Mouse (Mus musculus) layer of hippocampus, adult 11-12 months (tissue): Measurements from ENCODE around the gene Gm49384.

ENCODE experiments used
- DNase-seq: peaks from one replicate; pipeline ENCODE4 v3.0.0; 2022; ENCODE audit warnings: low spot score

The Gm49384 gene

GRCm38 (mm10) chr12:69207396-69207795 is 3.3 kb upstream of the Gm49384 start:
- no peak for DNase-seq

GRCm38 (mm10) chr12:69198985-69199384 is 5.1 kb downstream of the Gm49384 start:
- DNase-seq, result no peak

GRCm38 (mm10) chr12:69198164-69198535 is 5.9 kb downstream of the Gm49384 start, which contains the start of gene Dnaaf2:
TSS of gene Dnaaf2 (minus strand) at chr12:69198429.
- peak; percentile 64 for DNase-seq

DNA sequence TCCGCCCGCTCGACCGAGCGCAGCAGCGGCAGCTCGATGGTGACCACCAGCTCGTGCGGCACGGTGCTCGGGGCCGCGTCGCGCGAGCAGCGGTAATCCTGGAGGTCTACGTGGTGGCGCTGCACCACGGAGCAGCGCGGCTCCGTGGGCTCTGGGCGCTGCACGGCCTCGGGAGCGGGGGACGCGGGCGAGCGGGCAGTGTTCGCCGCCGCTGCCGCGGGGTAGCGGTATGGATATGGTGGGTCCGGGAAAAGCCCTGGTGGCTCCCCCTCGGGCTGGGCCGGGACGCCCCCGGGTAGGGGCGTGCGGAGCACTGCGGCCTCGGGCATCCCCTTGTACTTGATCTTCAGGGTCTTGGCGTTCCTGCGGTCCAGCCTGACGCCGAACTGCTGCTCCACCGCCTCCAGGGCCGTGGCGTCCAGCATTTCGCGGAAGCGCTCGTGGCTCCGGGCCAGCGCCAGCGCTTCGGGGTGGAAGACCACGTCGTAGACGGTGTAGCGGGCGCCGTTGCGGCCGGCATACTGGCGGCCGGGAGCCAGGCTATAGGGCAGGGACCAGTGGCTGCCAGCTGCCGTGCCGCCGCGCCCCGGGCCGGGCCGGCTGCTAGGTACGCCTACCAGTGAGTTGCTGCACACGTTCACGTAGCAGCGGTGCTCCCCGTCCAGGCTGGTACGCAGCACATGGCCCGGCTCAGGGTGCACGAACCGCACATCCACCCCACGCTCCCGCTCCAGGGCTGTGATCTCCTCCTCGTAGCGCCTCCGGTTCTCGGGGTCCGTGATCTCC is 6.5 kb downstream of the Gm49384 start:
- DNase-seq, result no peak

GRCm38 (mm10) chr12:69196444-69197377 is 7.4 kb downstream of the Gm49384 start, which contains the start of gene Gm49383:
TSS of gene Gm49383 (minus strand) at chr12:69197104.
- peak; percentile 71 for DNase-seq

- DNase-seq, result no peak
These were observed 11.4 kb downstream of the Gm49384 start for GRCm38 (mm10) chr12:69192637-69193036.

GRCm38 (mm10) chr12:69191396-69191795 is 12.7 kb downstream of the Gm49384 start:
- DNase-seq, result no peak

- no peak for DNase-seq
These were observed 13.5 kb downstream of the Gm49384 start for GRCm38 (mm10) chr12:69190522-69190921.

- no peak for DNase-seq
These were observed 14.0 kb downstream of the Gm49384 start for GRCm38 (mm10) chr12:69190074-69190473.

- no peak for DNase-seq
These were observed 17.1 kb downstream of the Gm49384 start for GRCm38 (mm10) chr12:69186811-69187471.

- DNase-seq, result no peak
These were observed 18.7 kb downstream of the Gm49384 start for GRCm38 (mm10) chr12:69185371-69185770.

DNA sequence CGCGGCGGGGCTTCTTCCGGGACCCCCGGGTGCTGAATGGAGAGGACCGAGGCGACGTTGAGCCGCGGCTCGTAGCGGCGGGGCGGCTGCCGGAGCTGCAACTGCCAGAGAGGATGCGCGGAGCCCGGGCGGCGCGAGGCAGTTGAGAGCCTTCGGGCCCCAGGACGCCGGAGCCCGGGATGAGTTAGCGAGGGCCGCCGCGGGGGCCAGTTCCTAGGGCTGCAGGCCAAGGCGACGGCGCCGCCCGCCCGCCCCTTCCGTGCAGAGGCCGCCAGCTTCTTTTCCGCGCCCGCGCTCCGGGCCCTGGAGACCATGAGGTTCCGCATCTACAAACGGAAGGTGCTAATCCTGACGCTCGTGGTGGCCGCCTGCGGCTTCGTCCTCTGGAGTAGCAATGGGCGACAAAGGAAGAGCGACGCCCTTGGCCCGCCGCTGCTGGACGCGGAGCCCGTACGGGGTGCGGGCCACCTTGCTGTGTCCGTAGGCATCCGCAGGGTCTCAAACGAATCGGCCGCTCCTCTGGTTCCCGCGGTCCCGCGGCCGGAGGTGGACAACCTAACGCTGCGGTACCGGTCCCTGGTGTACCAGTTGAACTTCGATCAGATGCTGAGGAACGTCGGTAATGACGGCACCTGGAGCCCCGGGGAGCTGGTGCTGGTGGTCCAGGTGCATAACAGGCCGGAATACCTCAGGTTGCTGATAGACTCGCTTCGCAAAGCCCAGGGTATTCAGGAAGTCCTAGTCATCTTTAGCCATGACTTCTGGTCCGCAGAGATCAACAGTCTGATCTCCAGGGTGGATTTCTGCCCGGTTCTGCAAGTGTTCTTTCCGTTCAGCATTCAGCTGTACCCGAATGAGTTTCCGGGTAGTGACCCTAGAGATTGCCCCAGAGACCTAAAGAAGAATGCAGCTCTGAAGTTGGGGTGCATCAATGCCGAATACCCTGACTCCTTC is 19.4 kb downstream of the Gm49384 start:
- DNase-seq, result peak; percentile 60

GRCm38 (mm10) chr12:69183583-69184308 is 20.3 kb downstream of the Gm49384 start, which contains the start of the genes Rpl36al and Mgat2:
TSS of gene Rpl36al (minus strand) at chr12:69184083.
TSS of gene Mgat2 (plus strand) at chr12:69184157.
- peak; percentile 98 for DNase-seq

DNA sequence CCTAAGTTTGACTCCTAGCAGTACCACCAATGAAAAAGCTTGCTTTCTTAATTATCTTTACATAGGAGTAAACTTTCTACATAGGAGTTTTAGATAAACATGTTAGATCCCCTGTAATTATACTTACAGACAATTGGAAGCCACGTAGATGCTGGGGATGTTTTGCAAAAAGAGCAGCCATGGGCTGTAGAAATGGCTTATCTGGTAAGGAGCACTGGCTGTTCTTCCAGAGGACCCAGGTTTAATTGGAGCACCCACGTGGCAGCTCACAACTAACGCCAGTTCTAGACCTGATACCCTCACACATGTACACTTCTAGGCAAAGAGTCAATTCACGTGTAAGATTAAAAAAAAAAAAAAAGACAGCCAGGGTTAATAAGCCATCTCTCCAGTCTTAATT is 22.3 kb downstream of the Gm49384 start:
- no peak for DNase-seq

DNA sequence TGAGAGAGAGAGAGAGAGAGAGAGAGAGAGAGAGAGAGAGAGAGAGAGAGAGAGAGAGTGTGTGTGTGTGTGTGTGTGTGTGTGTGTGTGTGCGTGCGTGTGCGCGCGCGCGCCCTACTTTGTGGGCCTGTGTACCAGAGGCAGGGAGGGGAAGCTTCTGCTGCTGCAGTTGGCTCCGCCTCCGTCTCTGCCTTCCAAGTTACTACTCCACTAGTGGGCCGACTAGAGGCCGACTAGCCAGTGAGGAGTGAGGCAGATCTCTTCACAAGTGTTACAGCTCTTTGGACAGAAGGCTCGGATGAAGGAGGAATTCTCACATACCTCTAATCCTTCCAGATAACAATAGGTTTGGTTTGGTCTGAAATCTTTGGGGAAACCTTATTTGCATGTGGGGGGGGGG is 24.7 kb downstream of the Gm49384 start:
- no peak for DNase-seq

- DNase-seq, result no peak
These were observed 26.5 kb downstream of the Gm49384 start for GRCm38 (mm10) chr12:69177526-69177925.

DNA sequence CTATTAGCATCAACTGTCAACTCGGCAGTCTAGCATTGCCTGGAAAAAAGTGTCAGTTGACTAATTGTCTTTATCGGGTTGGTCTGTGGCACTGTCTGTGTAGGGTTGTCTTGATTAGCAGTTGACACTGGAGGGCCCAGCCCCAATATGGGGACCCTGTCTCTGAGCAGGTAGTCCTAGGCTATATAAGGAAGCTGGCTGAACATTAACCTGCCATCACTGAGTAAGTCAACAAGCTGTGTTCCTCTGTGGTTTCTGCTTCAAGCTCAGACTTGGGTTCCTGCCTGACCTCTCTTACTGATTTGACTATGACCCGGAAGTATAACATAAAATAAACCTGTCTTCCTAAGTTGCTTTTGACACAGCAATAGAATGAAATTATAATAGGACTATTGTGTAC is 28.1 kb downstream of the Gm49384 start:
- DNase-seq, result no peak

DNA sequence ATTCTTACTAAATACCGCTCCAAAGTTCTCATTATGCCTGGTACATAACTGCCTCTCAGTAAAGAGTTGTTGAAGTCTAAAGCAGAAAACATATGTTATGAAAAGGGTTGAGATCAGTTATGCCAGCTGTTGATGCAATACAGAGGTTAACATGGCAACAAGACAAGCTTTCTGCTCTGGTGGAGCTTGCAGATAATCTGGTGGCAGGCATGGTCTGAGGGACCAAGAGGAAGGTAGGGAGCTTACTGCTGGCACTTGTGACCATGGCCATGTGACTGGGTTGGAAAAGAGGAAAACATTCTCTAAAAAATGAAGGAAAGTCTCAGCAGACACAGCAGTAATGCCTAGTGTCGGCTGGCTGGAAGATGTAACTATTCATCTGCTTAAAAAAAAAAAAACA is 32.8 kb downstream of the Gm49384 start:
- no peak for DNase-seq

GRCm38 (mm10) chr12:69168461-69169106 is 35.5 kb downstream of the Gm49384 start, which contains the start of gene Lrr1:
TSS of gene Lrr1 (plus strand) at chr12:69168814.
- DNase-seq, result peak; percentile 89
